21 mouse cellular contexts compared by ENCODE assay signal in the genomic region with DNA sequence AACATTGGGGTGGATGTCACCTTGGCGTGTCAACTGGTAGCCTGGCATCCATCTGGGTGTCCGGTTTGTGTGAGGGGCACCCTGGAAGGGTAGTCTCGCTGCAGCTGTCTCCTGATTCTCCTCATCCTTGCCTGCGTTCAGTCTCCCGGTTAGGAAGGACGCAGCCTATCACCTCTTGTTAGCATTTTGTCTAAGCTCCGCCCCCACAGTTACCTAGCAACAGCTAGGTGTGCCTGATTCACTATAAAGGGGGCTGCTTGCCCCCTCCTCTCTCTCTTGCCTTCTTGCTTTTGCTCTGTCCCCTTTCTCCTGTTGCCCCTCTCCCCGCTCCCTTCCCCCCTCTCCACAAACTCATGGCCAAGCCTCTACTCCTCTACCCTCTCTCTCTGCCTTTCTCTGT. TPM values are rescaled to one million over a fixed set of nuclear protein-coding genes. Genes with fewer than 3 reads are reported as not detected.
DNase-seq lines count a peak whose midpoint lies in the region; ATAC-seq lines count a peak whose summit lies in the region.
"Had no signal": no experiment of that assay in that cellular context is flagged by ENCODE, and none has a peak within 500 bp of the region (broad histone marks: within the 10 kb centered on the region; RNA-seq: fewer than 3 reads in every experiment).

No protein-coding gene starts in this region.

- DNase-seq in embryo, embryonic 10.5 days (ENCODE audit: low spot score): peak; percentile 30
- no peak for DNase-seq in embryo, embryonic 9.5 days (ENCODE audit: extremely low spot score)
- DNase-seq in R1 (ENCODE audit: low read depth, low spot score): peak; percentile 77
- DNase-seq in left cerebral cortex, postnatal 25 days (ENCODE audit: low spot score in 2 of 2): no peak
- DNase-seq: adrenal gland, postnatal 14 days; B cell, adult 2 months; cerebellum, adult 11-12 months; cerebellum, adult 9-10 months; cerebellum, postnatal 25 days; gastrocnemius, postnatal 14 days had no signal

- no peak overlapping the region for H3K9ac ChIP-seq in hindbrain, embryonic 15.5 days
- no peak overlapping the region for H3K9ac ChIP-seq in hindbrain, embryonic 12.5 days
- H3K9ac ChIP-seq in midbrain, embryonic 15.5 days: no peak overlapping the region
- H3K9ac ChIP-seq in midbrain, embryonic 13.5 days (replicated peaks): no peak overlapping the region
- H3K9ac ChIP-seq: forebrain, embryonic 15.5 days; heart, embryonic 12.5 days had no signal

- H3K9me3 ChIP-seq in hindbrain, embryonic 15.5 days: no peaks in the 10 kb centered on the region
- H3K9me3 ChIP-seq in hindbrain, embryonic 12.5 days (replicated peaks): no peaks in the 10 kb centered on the region
- no peaks in the 10 kb centered on the region for H3K9me3 ChIP-seq in midbrain, embryonic 15.5 days
- H3K9me3 ChIP-seq in midbrain, embryonic 13.5 days: no peaks in the 10 kb centered on the region
- H3K9me3 ChIP-seq: embryonic facial prominence, embryonic 10.5 days; forebrain, embryonic 15.5 days; G1E; heart, embryonic 12.5 days had no signal

- H3K36me3 ChIP-seq in hindbrain, embryonic 15.5 days: no peaks in the 10 kb centered on the region
- no peaks in the 10 kb centered on the region for H3K36me3 ChIP-seq in hindbrain, embryonic 12.5 days
- H3K36me3 ChIP-seq in midbrain, embryonic 15.5 days (replicated peaks): no peaks in the 10 kb centered on the region
- no peaks in the 10 kb centered on the region for H3K36me3 ChIP-seq in midbrain, embryonic 13.5 days
- H3K36me3 ChIP-seq: embryonic facial prominence, embryonic 10.5 days; forebrain, embryonic 15.5 days; G1E; heart, embryonic 12.5 days had no signal

- intact Hi-C loops in left cerebral cortex, postnatal 25 days (cut with DNase I): no loop called here

- H3K27me3 ChIP-seq in hindbrain, embryonic 15.5 days: peaks cover 6% of the 10 kb centered on the region; the same call in 1 of the 2 replicates
- H3K27me3 ChIP-seq in hindbrain, embryonic 12.5 days: peaks cover 24% of the 10 kb centered on the region
- H3K27me3 ChIP-seq in midbrain, embryonic 15.5 days (replicated peaks): 0 out of 2 replicates have a peak, but pooled peaks cover 7% of the 10 kb centered on the region
- peaks cover 29% of the 10 kb centered on the region for H3K27me3 ChIP-seq in midbrain, embryonic 13.5 days
- H3K27me3 ChIP-seq: forebrain, embryonic 15.5 days had no signal

- H3K27ac ChIP-seq in hindbrain, embryonic 15.5 days (replicated peaks): no peak overlapping the region
- no peak overlapping the region for H3K27ac ChIP-seq in hindbrain, embryonic 12.5 days
- H3K27ac ChIP-seq in midbrain, embryonic 15.5 days: no peak overlapping the region
- H3K27ac ChIP-seq in midbrain, embryonic 13.5 days: no peak overlapping the region
- H3K27ac ChIP-seq: embryonic facial prominence, embryonic 10.5 days; forebrain, embryonic 15.5 days had no signal

- peaks cover 24% of the 10 kb centered on the region for H3K4me1 ChIP-seq in hindbrain, embryonic 15.5 days (replicated peaks)
- peaks cover 27% of the 10 kb centered on the region for H3K4me1 ChIP-seq in hindbrain, embryonic 12.5 days
- H3K4me1 ChIP-seq in midbrain, embryonic 15.5 days: peaks cover 33% of the 10 kb centered on the region
- H3K4me1 ChIP-seq in midbrain, embryonic 13.5 days (replicated peaks): peaks cover 34% of the 10 kb centered on the region

- WGBS in hindbrain, embryonic 15.5 days: 28% methylated on average over 8 of the region's 8 CpGs
- 35% methylated on average over 8 of the region's 8 CpGs for WGBS in hindbrain, embryonic 12.5 days
- 30% methylated on average over 8 of the region's 8 CpGs for WGBS in midbrain, embryonic 15.5 days
- 23% methylated on average over 8 of the region's 8 CpGs for WGBS in midbrain, embryonic 13.5 days

- 0 out of 2 replicates have a peak, but pooled peaks have one; percentile 46 for ATAC-seq in hindbrain, embryonic 15.5 days (ENCODE audit: low FRiP score, low read depth)
- ATAC-seq in hindbrain, embryonic 12.5 days (ENCODE audit: low FRiP score): no peak
- ATAC-seq in midbrain, embryonic 15.5 days (replicated peaks): peak; percentile 27; the same call in 1 of the 2 replicates
- no peak for ATAC-seq in midbrain, embryonic 13.5 days
- ATAC-seq: activated CD4-positive, CD25-positive, alpha-beta regulatory T cell, adult 4 months; CD4-positive, CD25-positive, alpha-beta regulatory T cell, adult 4 months; forebrain, embryonic 15.5 days; inflammation-experienced regulatory T-cells, adult 6 months had no signal

- no peak overlapping the region for H3K4me2 ChIP-seq in hindbrain, embryonic 15.5 days
- H3K4me2 ChIP-seq in hindbrain, embryonic 12.5 days (replicated peaks): no peak overlapping the region
- H3K4me2 ChIP-seq in midbrain, embryonic 15.5 days: peak overlapping the region; percentile 25; the same call in 1 of the 2 replicates
- H3K4me2 ChIP-seq in midbrain, embryonic 13.5 days (replicated peaks): no peak overlapping the region
- H3K4me2 ChIP-seq: forebrain, embryonic 15.5 days; heart, embryonic 12.5 days had no signal

- H3K4me3 ChIP-seq in hindbrain, embryonic 15.5 days: no peak overlapping the region
- H3K4me3 ChIP-seq in hindbrain, embryonic 12.5 days: no peak overlapping the region
- no peak overlapping the region for H3K4me3 ChIP-seq in midbrain, embryonic 15.5 days
- H3K4me3 ChIP-seq in midbrain, embryonic 13.5 days (replicated peaks): no peak overlapping the region
- H3K4me3 ChIP-seq: embryonic facial prominence, embryonic 10.5 days; forebrain, embryonic 15.5 days; heart, embryonic 12.5 days had no signal

RNA-seq across cellular contexts. Expression of gene Nfam1, which starts 10.2 kb away (rescaled TPM):
- 2.1 and 2.7 TPM in 2 replicates for polyA plus RNA-seq in hindbrain, embryonic 15.5 days (2015; fragmentation: Nextera tagmentation; extraction: Ambion mirVana)
- 1.9 and 2.2 TPM in 2 replicates for polyA plus RNA-seq in hindbrain, embryonic 12.5 days (2016; fragmentation: Nextera tagmentation; extraction: Ambion mirVana)
- 2.9 TPM in 2 replicates for polyA plus RNA-seq in midbrain, embryonic 15.5 days (2015; fragmentation: Nextera tagmentation; extraction: Ambion mirVana)
- 2.4 and 2.5 TPM in 2 replicates for polyA plus RNA-seq in midbrain, embryonic 13.5 days (2015; fragmentation: Nextera tagmentation; extraction: Ambion mirVana)
- 1 to 10 TPM; 2.0 to 2.8 TPM for total RNA-seq in left cerebral cortex, postnatal 25 days (2021)

RNA-seq across cellular contexts. Expression of gene Tcf20, which starts 35.3 kb away (rescaled TPM):
- 10.4 and 11.4 TPM in 2 replicates for polyA plus RNA-seq in hindbrain, embryonic 15.5 days (2015; fragmentation: Nextera tagmentation; extraction: Ambion mirVana)
- polyA plus RNA-seq in hindbrain, embryonic 12.5 days (2016; fragmentation: Nextera tagmentation; extraction: Ambion mirVana): 12.4 and 14.0 TPM in 2 replicates
- 15.1 and 15.9 TPM in 2 replicates for polyA plus RNA-seq in midbrain, embryonic 15.5 days (2015; fragmentation: Nextera tagmentation; extraction: Ambion mirVana)
- 15.6 and 16.0 TPM in 2 replicates for polyA plus RNA-seq in midbrain, embryonic 13.5 days (2015; fragmentation: Nextera tagmentation; extraction: Ambion mirVana)
- 100 to 1,000 TPM; 181 to 193 TPM for total RNA-seq in left cerebral cortex, postnatal 25 days (2021)

Comparison
In these comparisons a context has a peak if more than half of its experiments do, and no peak if none do; other contexts are left out.
1. DNase-seq: peak in embryo, embryonic 10.5 days (single experiment) and R1 (single experiment); none in embryo, embryonic 9.5 days (single experiment) and left cerebral cortex, postnatal 25 days (0 of 2).
2. ATAC-seq: peak in hindbrain, embryonic 15.5 days (single experiment) and midbrain, embryonic 15.5 days (single experiment); none in hindbrain, embryonic 12.5 days (single experiment) and midbrain, embryonic 13.5 days (single experiment).